Mouse (Mus musculus): ENCODE data around the gene Snapin. TPM values are rescaled to one million over a fixed set of nuclear protein-coding genes. Genes with fewer than 3 reads are reported as not detected.
A peak's percentile ranks its signal among the peaks of the same experiment; 100 is the strongest.

Gene Snapin
- polyA plus RNA-seq, 1 experiment from 2014 or later = 68.0 TPM

GRCm38 (mm10) chr3:90454931-90455330, 35.9 kb downstream of the Snapin start:
- no peak overlapping the region for H3K4me2 ChIP-seq
- WGBS = 88% methylated on average over 14 of the region's 14 CpGs
- DNase-seq (no peak), ATAC-seq (ENCODE audit: insufficient read depth) (no peak)
- H3K9ac ChIP-seq = no peak overlapping the region
- no peaks in the 10 kb centered on the region for H3K36me3 ChIP-seq (ENCODE audit: insufficient read depth)
- H3K4me1 ChIP-seq (ENCODE audit: insufficient read depth) = no peaks in the 10 kb centered on the region
- no peaks in the 10 kb centered on the region for H3K27me3 ChIP-seq (ENCODE audit: insufficient read depth, low read length)
- H3K9me3 ChIP-seq (ENCODE audit: low read depth, low read length) = no peaks in the 10 kb centered on the region
- TF ChIP-seq CTCF (IDR thresholded peaks at IDR 0.05; ENCODE audit: low read depth) = no peak
- H3K4me3 ChIP-seq (ENCODE audit: low read depth, low read length) = no peak overlapping the region
- H3K27ac ChIP-seq (ENCODE audit: low read depth) = no peak overlapping the region

GRCm38 (mm10) chr3:90451396-90452095, 39.3 kb downstream of the Snapin start:
- Histone ChIP-seq H3K9me3 (ENCODE audit: low read depth, low read length) (no peaks in the 10 kb centered on the region), H3K4me1 (ENCODE audit: insufficient read depth) (no peaks in the 10 kb centered on the region), H3K36me3 (ENCODE audit: insufficient read depth) (no peaks in the 10 kb centered on the region), H3K4me2 (peak overlapping the region; percentile 50), H3K27me3 (ENCODE audit: insufficient read depth, low read length) (no peaks in the 10 kb centered on the region), H3K27ac (ENCODE audit: low read depth) (peak overlapping the region; percentile 65; the same call in 1 of the 2 replicates), H3K4me3 (ENCODE audit: low read depth, low read length) (peak overlapping the region; percentile 14), H3K9ac (no peak overlapping the region)
- TF ChIP-seq CTCF (IDR thresholded peaks at IDR 0.05; ENCODE audit: low read depth) = no peak
- WGBS = 31% methylated on average over 10 of the region's 10 CpGs
- ATAC-seq (ENCODE audit: insufficient read depth) (no peak), DNase-seq (peak; percentile 60)

GRCm38 (mm10) chr3:90450874-90451273, 40.0 kb downstream of the Snapin start:
- peak overlapping the region; percentile 50 for H3K4me2 ChIP-seq
- TF ChIP-seq CTCF (IDR thresholded peaks at IDR 0.05; ENCODE audit: low read depth) = no peak
- no peak for ATAC-seq (ENCODE audit: insufficient read depth)
- peak overlapping the region; percentile 14 for H3K4me3 ChIP-seq (ENCODE audit: low read depth, low read length)
- 0 out of 2 replicates have a peak, but pooled peaks cover under 1% of the 10 kb centered on the region for H3K4me1 ChIP-seq (ENCODE audit: insufficient read depth)
- H3K9me3 ChIP-seq (ENCODE audit: low read depth, low read length) = no peaks in the 10 kb centered on the region
- peak overlapping the region; percentile 65; the same call in 1 of the 2 replicates for H3K27ac ChIP-seq (ENCODE audit: low read depth)
- no peaks in the 10 kb centered on the region for H3K27me3 ChIP-seq (ENCODE audit: insufficient read depth, low read length)
- H3K36me3 ChIP-seq (ENCODE audit: insufficient read depth) = no peaks in the 10 kb centered on the region
- DNase-seq = no peak
- no peak overlapping the region for H3K9ac ChIP-seq
- WGBS = 17% methylated on average over 12 of the region's 12 CpGs

- H3K9me3 ChIP-seq (ENCODE audit: low read depth, low read length) = no peaks in the 10 kb centered on the region
- DNase-seq = no peak
- H3K4me3 ChIP-seq (ENCODE audit: low read depth, low read length) = no peak overlapping the region
- 0 out of 2 replicates have a peak, but pooled peaks cover 3% of the 10 kb centered on the region for H3K4me1 ChIP-seq (ENCODE audit: insufficient read depth)
- no peak for TF ChIP-seq CTCF (IDR thresholded peaks at IDR 0.05; ENCODE audit: low read depth)
- ATAC-seq (ENCODE audit: insufficient read depth) = no peak
- WGBS = 49% methylated on average over 6 of the region's 6 CpGs
- no peaks in the 10 kb centered on the region for H3K36me3 ChIP-seq (ENCODE audit: insufficient read depth)
- H3K27ac ChIP-seq (ENCODE audit: low read depth) = peak overlapping the region; percentile 31
- H3K27me3 ChIP-seq (ENCODE audit: insufficient read depth, low read length) = no peaks in the 10 kb centered on the region
- no peak overlapping the region for H3K4me2 ChIP-seq
- H3K9ac ChIP-seq = no peak overlapping the region
Measured at GRCm38 (mm10) chr3:90448626-90449025, 42.2 kb downstream of the Snapin start.

- ATAC-seq (ENCODE audit: insufficient read depth) = peak; percentile 22; the same call in 1 of the 2 replicates
- no peak for TF ChIP-seq CTCF (IDR thresholded peaks at IDR 0.05; ENCODE audit: low read depth)
- H3K4me2 ChIP-seq = peak overlapping the region; percentile 57
Measured at GRCm38 (mm10) chr3:90447123-90447494, 43.7 kb downstream of the Snapin start.

GRCm38 (mm10) chr3:90446389-90447122, 44.3 kb downstream of the Snapin start:
- peak overlapping the region; percentile 40 for H3K9ac ChIP-seq
- no peak for TF ChIP-seq CTCF (IDR thresholded peaks at IDR 0.05; ENCODE audit: low read depth)
- H3K27me3 ChIP-seq (ENCODE audit: insufficient read depth, low read length) = no peaks in the 10 kb centered on the region
- H3K4me1 ChIP-seq (ENCODE audit: insufficient read depth) = 0 out of 2 replicates have a peak, but pooled peaks cover 3% of the 10 kb centered on the region
- H3K27ac ChIP-seq (ENCODE audit: low read depth) = peak overlapping the region; percentile 95
- ATAC-seq (ENCODE audit: insufficient read depth) = peak; percentile 96
- no peaks in the 10 kb centered on the region for H3K9me3 ChIP-seq (ENCODE audit: low read depth, low read length)
- DNase-seq = peak; percentile 97
- H3K4me3 ChIP-seq (ENCODE audit: low read depth, low read length) = peak overlapping the region; percentile 23
- H3K36me3 ChIP-seq (ENCODE audit: insufficient read depth) = no peaks in the 10 kb centered on the region
- under 1% methylated on average over 17 of the region's 17 CpGs for WGBS
- peak overlapping the region; percentile 57 for H3K4me2 ChIP-seq

More at GRCm38 (mm10) chr3:90447123-90447494, 43.7 kb downstream of the Snapin start:
- peak overlapping the region; percentile 95 for H3K27ac ChIP-seq (ENCODE audit: low read depth)
- no peaks in the 10 kb centered on the region for H3K9me3 ChIP-seq (ENCODE audit: low read depth, low read length)
- no peaks in the 10 kb centered on the region for H3K27me3 ChIP-seq (ENCODE audit: insufficient read depth, low read length)
- 0 out of 2 replicates have a peak, but pooled peaks cover 3% of the 10 kb centered on the region for H3K4me1 ChIP-seq (ENCODE audit: insufficient read depth)
- H3K9ac ChIP-seq = peak overlapping the region; percentile 40
- DNase-seq = peak; percentile 53
- H3K36me3 ChIP-seq (ENCODE audit: insufficient read depth) = no peaks in the 10 kb centered on the region
- H3K4me3 ChIP-seq (ENCODE audit: low read depth, low read length) = peak overlapping the region; percentile 23; the same call in 1 of the 2 replicates
- 25% methylated on average over 7 of the region's 7 CpGs for WGBS
